Mouse (Mus musculus): Measurements from ENCODE around the gene Trpv4.

Gene Trpv4

DNA sequence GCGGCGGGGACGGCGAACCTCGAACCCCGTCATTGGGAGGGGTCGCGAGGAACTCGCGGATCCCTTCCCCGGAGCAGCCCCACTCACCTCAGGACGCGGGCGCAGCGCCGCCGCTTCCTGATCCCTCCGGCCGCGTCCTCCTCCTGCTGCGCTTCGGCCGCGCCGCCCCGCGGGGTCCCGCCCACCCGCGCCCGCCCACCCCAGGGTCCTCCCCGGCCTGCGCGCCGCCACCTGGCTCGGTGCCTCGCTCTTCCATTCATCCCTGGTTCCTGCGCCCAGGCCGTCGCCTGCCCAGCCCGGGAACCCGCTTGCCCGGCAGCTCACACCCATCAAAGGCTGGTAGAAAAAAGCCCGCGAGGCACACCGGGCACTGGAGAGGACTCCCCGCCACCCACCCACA, at the start of gene Trpv4:
Trpv4 (minus strand) TSS at position 167 of the 400 bp plus-strand sequence.
- no peak for DNase-seq (ENCODE audit: low read depth)

- DNase-seq (ENCODE audit: low read depth), result peak; percentile 96
Measured at GRCm38 (mm10) chr5:114707265-114708068, 49.2 kb upstream of the Trpv4 start, which contains the start of gene Tchp. Tchp (plus strand) TSS chr5:114707760.

- peak; percentile 63 for DNase-seq (ENCODE audit: low read depth)
Measured at GRCm38 (mm10) chr5:114702403-114703392, 44.5 kb upstream of the Trpv4 start.

- DNase-seq (ENCODE audit: low read depth), result no peak
Measured at GRCm38 (mm10) chr5:114699015-114699414, 40.8 kb upstream of the Trpv4 start.

GRCm38 (mm10) chr5:114698044-114698746, 40.0 kb upstream of the Trpv4 start:
- DNase-seq (ENCODE audit: low read depth), result no peak

DNA sequence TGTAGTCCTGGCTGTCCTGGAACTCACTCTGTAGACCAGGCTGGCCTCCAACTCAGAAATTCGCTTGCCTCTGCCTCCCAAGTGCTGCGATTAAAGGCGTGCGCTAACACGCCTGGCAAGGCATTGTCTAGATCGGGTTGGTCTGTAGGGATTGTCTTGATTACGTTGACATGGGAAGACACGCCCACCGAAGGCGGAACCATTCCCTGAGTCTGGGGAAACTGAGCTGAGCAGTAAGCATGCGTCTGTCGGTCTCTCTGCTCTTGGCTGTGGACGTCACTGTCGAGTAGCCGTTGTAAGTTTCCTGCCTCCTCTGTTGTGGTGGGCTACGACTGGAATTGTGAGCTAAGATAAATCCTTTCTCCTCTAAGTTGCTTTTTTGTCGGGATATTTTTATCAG, 38.7 kb upstream of the Trpv4 start:
- DNase-seq (ENCODE audit: low read depth), result no peak

- no peak for DNase-seq (ENCODE audit: low read depth)
Measured at GRCm38 (mm10) chr5:114695775-114696174, 37.6 kb upstream of the Trpv4 start.

GRCm38 (mm10) chr5:114690633-114691567, 32.7 kb upstream of the Trpv4 start, which contains the start of gene Gltp:
Gltp (minus strand) TSS chr5:114690984.
- peak; percentile 88 for DNase-seq (ENCODE audit: low read depth)

GRCm38 (mm10) chr5:114689700-114690366, 31.6 kb upstream of the Trpv4 start:
- DNase-seq (ENCODE audit: low read depth), result no peak

DNA sequence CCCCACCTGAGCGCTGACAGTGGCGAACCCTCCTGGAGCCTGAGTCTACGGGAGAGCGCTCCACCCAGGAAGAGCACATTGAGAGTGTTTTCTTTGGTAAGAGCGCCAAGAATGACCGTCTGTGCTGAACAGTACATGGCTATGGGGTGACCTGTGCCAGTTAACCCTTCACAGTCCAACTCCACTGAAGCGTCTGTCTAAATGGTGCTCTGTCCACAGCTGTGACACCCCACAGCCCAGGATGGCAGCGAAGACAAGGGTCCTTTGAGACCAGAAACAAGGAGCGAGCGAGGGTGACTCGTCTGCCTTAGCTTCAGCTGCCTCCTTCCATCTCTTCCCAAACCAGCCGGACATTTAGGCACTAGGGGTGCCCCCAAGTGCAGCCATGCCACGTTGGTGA, 30.5 kb upstream of the Trpv4 start:
- no peak for DNase-seq (ENCODE audit: low read depth)

- no peak for DNase-seq (ENCODE audit: low read depth)
Measured at GRCm38 (mm10) chr5:114687901-114688300, 29.7 kb upstream of the Trpv4 start.

DNA sequence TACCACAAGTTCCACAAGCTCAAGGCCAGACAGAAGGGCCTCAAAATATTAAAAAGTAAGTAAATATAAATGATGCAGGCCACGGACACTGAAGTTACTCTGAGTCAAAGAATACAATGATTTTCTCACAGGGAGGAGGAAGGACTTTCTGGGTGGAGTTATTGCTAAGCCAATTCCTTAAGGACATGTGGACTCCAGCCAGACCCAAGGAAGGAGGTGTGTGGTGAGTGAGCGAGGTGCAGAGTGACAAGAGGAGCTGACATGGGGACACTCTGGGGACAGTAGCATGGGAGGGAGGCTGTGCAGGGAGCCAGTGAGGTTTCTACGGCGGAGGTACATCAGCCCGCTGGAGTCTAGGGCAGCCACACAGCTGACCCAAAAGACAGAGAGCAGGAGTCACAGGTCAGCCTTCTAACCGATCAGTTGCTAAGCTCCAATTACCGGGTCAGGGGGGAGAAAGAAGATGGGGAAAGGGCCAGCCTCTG, 28.5 kb upstream of the Trpv4 start:
- DNase-seq (ENCODE audit: low read depth), result no peak

- no peak for DNase-seq (ENCODE audit: low read depth)
Measured at GRCm38 (mm10) chr5:114685986-114686385, 27.8 kb upstream of the Trpv4 start.

DNA sequence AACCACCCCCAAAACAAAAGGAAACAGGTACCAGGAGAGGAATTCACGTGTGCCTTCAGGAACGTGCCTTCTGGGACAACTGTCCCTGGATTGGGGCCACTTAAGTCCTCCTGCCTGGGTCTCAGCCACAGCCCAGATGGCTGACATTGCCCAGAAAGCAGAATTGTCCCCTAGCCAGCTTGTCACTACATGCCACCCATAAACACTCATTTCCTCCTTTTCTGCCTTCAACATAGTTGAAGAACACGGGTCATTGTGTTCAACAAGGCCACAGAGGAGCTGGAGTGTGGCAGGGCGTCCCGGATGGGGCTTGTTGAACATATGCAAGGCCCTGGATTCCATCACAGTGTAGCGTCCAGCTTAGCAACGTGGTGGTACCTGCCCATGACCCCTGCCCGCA, 23.5 kb upstream of the Trpv4 start:
- DNase-seq (ENCODE audit: low read depth), result no peak

DNA sequence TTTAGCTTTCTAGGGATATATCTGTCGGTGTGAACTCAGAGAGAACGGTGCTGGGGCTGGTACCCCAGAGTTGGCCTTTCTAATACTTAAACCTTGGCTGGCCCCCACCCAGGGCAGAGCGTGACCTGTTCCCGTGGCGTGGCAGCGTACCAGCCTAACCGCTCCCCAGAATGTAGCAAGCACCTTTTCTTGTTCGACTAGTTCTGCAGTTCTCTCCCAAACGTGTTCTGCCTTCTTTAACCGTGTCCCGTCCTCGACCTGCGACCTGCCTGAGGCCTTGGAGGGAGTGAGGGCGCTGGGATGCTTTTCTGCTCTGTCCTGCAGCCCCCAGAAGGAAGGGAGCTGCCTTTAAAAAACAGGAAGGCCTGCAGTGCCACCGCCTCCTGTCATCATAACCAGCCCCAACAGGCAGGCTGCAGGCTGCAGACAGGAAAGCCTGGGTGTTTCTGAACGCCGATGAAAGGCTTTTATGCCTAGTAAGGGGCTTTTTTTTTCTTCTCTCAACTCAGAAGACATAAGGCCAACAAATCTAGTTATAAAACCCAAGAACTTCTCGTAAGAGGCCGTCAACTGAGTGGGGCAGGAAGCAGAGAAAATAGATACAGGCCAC, 22.6 kb upstream of the Trpv4 start:
- no peak for DNase-seq (ENCODE audit: low read depth)

DNA sequence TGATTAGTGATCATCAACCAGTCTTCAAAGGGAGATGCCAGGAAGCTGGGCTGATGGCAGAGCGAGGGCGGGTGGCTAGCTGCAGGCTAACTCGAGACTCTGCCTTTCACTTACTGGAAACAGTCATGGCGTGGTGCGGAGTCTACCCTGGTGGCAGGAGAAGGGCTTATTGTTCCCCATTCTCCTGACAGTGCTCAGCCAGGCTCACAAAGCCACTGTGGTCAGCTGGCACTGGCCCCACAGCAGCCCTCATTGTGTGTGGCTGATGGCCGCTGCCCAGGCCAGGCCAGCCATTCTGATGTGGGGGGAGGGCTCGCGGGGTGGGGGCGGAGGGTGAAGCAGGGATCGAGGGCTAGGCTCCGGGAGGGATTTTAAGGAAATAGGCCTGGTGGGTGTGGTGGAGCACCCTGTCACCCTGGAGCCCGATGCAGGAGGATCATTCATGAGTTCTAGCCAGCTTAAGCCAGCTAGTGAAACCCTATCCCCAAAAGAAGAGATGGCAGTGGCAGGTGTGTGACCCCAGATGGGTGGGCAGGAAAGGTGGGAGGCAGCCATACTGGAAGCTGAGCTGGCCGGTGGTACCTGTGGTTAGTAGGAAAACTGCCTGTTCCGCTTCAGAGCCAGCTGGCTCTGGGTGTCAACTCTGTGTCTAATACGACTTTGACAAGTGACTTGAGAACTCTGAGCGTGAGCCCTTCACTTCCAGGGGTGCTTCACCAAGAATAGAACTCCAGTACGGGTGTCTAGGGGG, 21.8 kb upstream of the Trpv4 start:
- DNase-seq (ENCODE audit: low read depth), result no peak

- no peak for DNase-seq (ENCODE audit: low read depth)
Measured at GRCm38 (mm10) chr5:114674594-114674993, 16.4 kb upstream of the Trpv4 start.

- DNase-seq (ENCODE audit: low read depth), result no peak
Measured at GRCm38 (mm10) chr5:114673114-114673513, 14.9 kb upstream of the Trpv4 start.

DNA sequence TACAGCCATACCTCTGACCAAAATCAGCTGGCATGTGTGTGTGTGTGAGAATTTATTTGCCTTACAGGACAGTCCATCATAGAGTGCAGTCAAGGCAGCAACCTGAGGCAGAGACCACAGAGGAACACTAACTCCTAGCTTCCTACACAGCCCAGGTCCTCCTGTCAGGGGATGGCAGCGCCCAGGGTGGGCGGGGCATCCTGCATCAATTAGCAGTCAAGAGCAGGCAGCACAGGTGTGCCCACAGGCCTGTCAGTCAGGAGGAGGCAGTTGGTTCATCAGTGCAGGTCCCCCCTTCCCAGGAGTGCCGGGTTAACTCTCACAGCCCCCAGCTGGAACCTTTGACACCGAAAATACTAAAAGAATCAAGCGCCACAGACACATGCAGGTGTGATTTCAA, 10.8 kb upstream of the Trpv4 start:
- no peak for DNase-seq (ENCODE audit: low read depth)
